Mouse (Mus musculus): ENCODE data around the gene Hnrnpc.

- TF ChIP-seq CTCF (IDR thresholded peaks at IDR 0.05; ENCODE audit: low read depth, low read length) (no peak), POLR2A (IDR thresholded peaks at IDR 0.05; ENCODE audit: insufficient read depth, low read length) (no peak)
Observed at GRCm38 (mm10) chr14:52141445-52142127, 37.8 kb upstream of the Hnrnpc start.

Data from ES-Bruce4 (cell line).